Mouse (Mus musculus): ENCODE data around the gene Smc1b. TPM values are rescaled to one million over a fixed set of nuclear protein-coding genes. Genes with fewer than 3 reads are reported as not detected.
"Not testable (repeated sequence)": the region's sequence is repeated elsewhere in the genome, so short reads cannot be mapped to it uniquely, and the experiment has no call there.

Gene Smc1b
- total and polyA plus RNA-seq, 2 experiments from 2014 or later: 0.24 to 5.2 TPM

GRCm38 (mm10) chr15:85043116-85043515 lies 88.6 kb downstream of the Smc1b start:
- H3K4me3 ChIP-seq (ENCODE audit: low read length): no peak overlapping the region
- TF ChIP-seq CTCF (IDR thresholded peaks at IDR 0.05; ENCODE audit: low read depth): no peak
- H3K36me3 ChIP-seq (ENCODE audit: insufficient read depth, low read length): peaks cover 17% of the 10 kb centered on the region
- peaks cover 7% of the 10 kb centered on the region; the same call in 1 of the 2 replicates for H3K4me1 ChIP-seq (ENCODE audit: insufficient read depth, low read length)
- no peaks in the 10 kb centered on the region for H3K9me3 ChIP-seq (ENCODE audit: low read length)
- peak overlapping the region; percentile 81 for H3K27ac ChIP-seq
- no peak for ATAC-seq
- DNase-seq (ENCODE audit: low spot score): no peak
- peak overlapping the region; percentile 24 for H3K4me2 ChIP-seq (ENCODE audit: low read depth, low read length)
- 50% methylated on average over 5 of the region's 5 CpGs for WGBS
- H3K27me3 ChIP-seq (ENCODE audit: insufficient read depth, low read length): no peaks in the 10 kb centered on the region
- H3K9ac ChIP-seq (replicated peaks; ENCODE audit: low read length): no peak overlapping the region; the same call in 1 of the 2 replicates

- Histone ChIP-seq H3K4me1 (ENCODE audit: insufficient read depth, low read length) (peaks cover 13% of the 10 kb centered on the region), H3K27ac (peak overlapping the region; percentile 81), H3K4me3 (ENCODE audit: low read length) (no peak overlapping the region), H3K4me2 (ENCODE audit: low read depth, low read length) (0 out of 2 replicates have a peak overlapping the region, but pooled peaks have one; percentile 24), H3K9ac (replicated peaks; ENCODE audit: low read length) (no peak overlapping the region; the same call in 1 of the 2 replicates), H3K9me3 (ENCODE audit: low read length) (no peaks in the 10 kb centered on the region), H3K27me3 (ENCODE audit: insufficient read depth, low read length) (no peaks in the 10 kb centered on the region), H3K36me3 (ENCODE audit: insufficient read depth, low read length) (peaks cover 15% of the 10 kb centered on the region)
- ATAC-seq: peak; percentile 93
- TF ChIP-seq CTCF (IDR thresholded peaks at IDR 0.05; ENCODE audit: low read depth): peak; percentile 79
- peak; percentile 90 for DNase-seq (ENCODE audit: low spot score)
- WGBS: 5% methylated on average over 4 of the region's 4 CpGs
Measured at GRCm38 (mm10) chr15:85042361-85042954, 89.3 kb downstream of the Smc1b start.

GRCm38 (mm10) chr15:85041546-85042225 lies 90.1 kb downstream of the Smc1b start:
- H3K36me3 ChIP-seq (ENCODE audit: insufficient read depth, low read length): peaks cover 7% of the 10 kb centered on the region
- H3K27ac ChIP-seq: peak overlapping the region; percentile 81
- no peak overlapping the region for H3K4me2 ChIP-seq (ENCODE audit: low read depth, low read length)
- no peak overlapping the region for H3K4me3 ChIP-seq (ENCODE audit: low read length)
- 48% methylated on average over 10 of the region's 10 CpGs for WGBS
- peak overlapping the region; percentile 24; the same call in 1 of the 2 replicates for H3K9ac ChIP-seq (replicated peaks; ENCODE audit: low read length)
- H3K27me3 ChIP-seq (ENCODE audit: insufficient read depth, low read length): no peaks in the 10 kb centered on the region
- TF ChIP-seq CTCF (IDR thresholded peaks at IDR 0.05; ENCODE audit: low read depth): no peak
- ATAC-seq: peak; percentile 42; the same call in 1 of the 2 replicates
- no peak for DNase-seq (ENCODE audit: low spot score)
- no peaks in the 10 kb centered on the region for H3K9me3 ChIP-seq (ENCODE audit: low read length)
- peaks cover 16% of the 10 kb centered on the region for H3K4me1 ChIP-seq (ENCODE audit: insufficient read depth, low read length)

GRCm38 (mm10) chr15:85037343-85037690 lies 94.4 kb downstream of the Smc1b start:
- no peak for TF ChIP-seq CTCF (IDR thresholded peaks at IDR 0.05; ENCODE audit: low read depth)
- peaks cover 19% of the 10 kb centered on the region for H3K4me1 ChIP-seq (ENCODE audit: insufficient read depth, low read length)
- peak overlapping the region; percentile 76; the same call in 1 of the 2 replicates for H3K27ac ChIP-seq
- WGBS: 5% methylated on average over 8 of the region's 8 CpGs
- no peaks in the 10 kb centered on the region for H3K9me3 ChIP-seq (ENCODE audit: low read length)
- ATAC-seq (no peak), DNase-seq (ENCODE audit: low spot score) (peak; percentile 20)
- peak overlapping the region; percentile 85 for H3K9ac ChIP-seq (replicated peaks; ENCODE audit: low read length)
- no peaks in the 10 kb centered on the region for H3K36me3 ChIP-seq (ENCODE audit: insufficient read depth, low read length)
- peak overlapping the region; percentile 80 for H3K4me3 ChIP-seq (ENCODE audit: low read length)
- H3K4me2 ChIP-seq (ENCODE audit: low read depth, low read length): peak overlapping the region; percentile 93
- H3K27me3 ChIP-seq (ENCODE audit: insufficient read depth, low read length): no peaks in the 10 kb centered on the region

- peak overlapping the region; percentile 76 for H3K27ac ChIP-seq
- peak overlapping the region; percentile 93 for H3K4me2 ChIP-seq (ENCODE audit: low read depth, low read length)
- no peaks in the 10 kb centered on the region for H3K9me3 ChIP-seq (ENCODE audit: low read length)
- ATAC-seq (peak; percentile 96), DNase-seq (ENCODE audit: low spot score) (peak; percentile 99)
- H3K9ac ChIP-seq (replicated peaks; ENCODE audit: low read length): peak overlapping the region; percentile 85
- TF ChIP-seq CTCF (IDR thresholded peaks at IDR 0.05; ENCODE audit: low read depth): no peak
- no peaks in the 10 kb centered on the region for H3K27me3 ChIP-seq (ENCODE audit: insufficient read depth, low read length)
- H3K36me3 ChIP-seq (ENCODE audit: insufficient read depth, low read length): no peaks in the 10 kb centered on the region
- peaks cover 19% of the 10 kb centered on the region for H3K4me1 ChIP-seq (ENCODE audit: insufficient read depth, low read length)
- H3K4me3 ChIP-seq (ENCODE audit: low read length): peak overlapping the region; percentile 80
- under 1% methylated on average over 56 of the region's 75 CpGs for WGBS
Measured at GRCm38 (mm10) chr15:85036566-85037342, 95.0 kb downstream of the Smc1b start.

- ATAC-seq; H3K27me3 ChIP-seq (ENCODE audit: insufficient read depth, low read length); H3K4me3 ChIP-seq (ENCODE audit: low read length); H3K27ac ChIP-seq; H3K9me3 ChIP-seq (ENCODE audit: low read length); H3K4me2 ChIP-seq (ENCODE audit: low read depth, low read length); H3K9ac ChIP-seq (replicated peaks; ENCODE audit: low read length); DNase-seq (ENCODE audit: low spot score); H3K36me3 ChIP-seq (ENCODE audit: insufficient read depth, low read length): not testable (repeated sequence)
- 62% methylated on average over 7 of the region's 7 CpGs for WGBS
- H3K4me1 ChIP-seq (ENCODE audit: insufficient read depth, low read length): peaks cover 19% of the 10 kb centered on the region
Measured at GRCm38 (mm10) chr15:85033916-85034315, 97.8 kb downstream of the Smc1b start.
